Mouse (Mus musculus) heart, postnatal 36 days (tissue): ENCODE measurements around the gene Serpina9. TPM values are rescaled to one million over a fixed set of nuclear protein-coding genes. Genes with fewer than 3 reads are reported as not detected.

Experiments used
- total RNA-seq, 2 experiments: library from RNA; stranded (reverse); gene quantifications; 2 replicates each; pipeline ENCODE4 v1.2.3; 2021

Serpina9 gene
- total RNA-seq, 2 experiments from 2014 or later, result not detected

Other genes with a start within 250 kb of the Serpina9 start
- not detected for gene Serpina1d, start 240.2 kb downstream of the Serpina9 start, total RNA-seq
- gene Serpina1b, start 183.4 kb downstream of the Serpina9 start, total RNA-seq, result under 1 TPM; 0.19 to 0.22 TPM
- not detected for gene Serpina1a, start 150.2 kb downstream of the Serpina9 start, total RNA-seq
- gene Serpina1c, start 108.9 kb downstream of the Serpina9 start, total RNA-seq, result not detected
- under 1 TPM in 1 of 2 experiments, not detected in 1; 0.28 TPM for gene Serpina1e, start 54.8 kb downstream of the Serpina9 start, total RNA-seq
- gene Serpina11, start 23.8 kb downstream of the Serpina9 start, total RNA-seq, result not detected
- gene Serpina12, start 30.7 kb upstream of the Serpina9 start, total RNA-seq, result not detected
- not detected for gene Serpina5, start 87.4 kb upstream of the Serpina9 start, total RNA-seq
- gene Serpina3a, start 99.0 kb upstream of the Serpina9 start, total RNA-seq, result not detected
- gene Serpina3b, start 114.2 kb upstream of the Serpina9 start, total RNA-seq, result not detected
- 1 to 10 TPM in 1 of 2 experiments, under 1 TPM in 1; 0.61 to 1.2 TPM for gene Serpina3c, start 140.1 kb upstream of the Serpina9 start, total RNA-seq
- not detected for gene Serpina3f, start 200.8 kb upstream of the Serpina9 start, total RNA-seq
- gene Serpina3g, start 222.5 kb upstream of the Serpina9 start, total RNA-seq, result 1 to 10 TPM; 1.4 to 2.0 TPM
- under 1 TPM in 1 of 2 experiments, not detected in 1; 0.49 TPM for gene Serpina3i, start 249.4 kb upstream of the Serpina9 start, total RNA-seq